Mouse (Mus musculus): ENCODE results near the gene Tmc4.

GRCm38 (mm10) chr7:3685400-3686187, 8.2 kb upstream of the Tmc4 start:
- no peak for TF ChIP-seq CTCF (IDR thresholded peaks at IDR 0.05)
- no peak for TF ChIP-seq EP300 (IDR thresholded peaks at IDR 0.05)

Data from lung, postnatal 0 days (tissue).